Mouse (Mus musculus) erythroblast, embryonic 14.5 days (primary cell): Measurements from ENCODE around the gene Tsc22d4. TPM values are rescaled to one million over a fixed set of nuclear protein-coding genes. Genes with fewer than 3 reads are reported as not detected.
A peak's percentile ranks its signal among the peaks of the same experiment; 100 is the strongest.
"Not testable (repeated sequence)": the region's sequence is repeated elsewhere in the genome, so short reads cannot be mapped to it uniquely, and the experiment has no call there.

Experiments used
- H3K27me3 ChIP-seq: 2 replicates; pipeline ENCODE4 v1.6.1; 2012; ENCODE audit warnings: inconsistent platforms; ENCODE audit not compliant: control insufficient read depth
- H3K36me3 ChIP-seq: 2 replicates; pipeline ENCODE4 v1.6.1; 2012; ENCODE audit warnings: mild to moderate bottlenecking, inconsistent platforms; ENCODE audit not compliant: control insufficient read depth
- H3K4me1 ChIP-seq: 2 replicates; pipeline ENCODE4 v1.6.1; 2012; ENCODE audit warnings: inconsistent platforms; ENCODE audit not compliant: control insufficient read depth
- H3K4me3 ChIP-seq: replicated peaks from 2 replicates; pipeline ENCODE3; 2012; ENCODE audit warnings: moderate library complexity, mild to moderate bottlenecking, inconsistent platforms
- H3K9me3 ChIP-seq: 2 replicates; pipeline ENCODE4 v1.6.1; 2012; ENCODE audit warnings: low read length, inconsistent platforms, mixed read lengths; ENCODE audit not compliant: control insufficient read depth
- GATA1 ChIP-seq: IDR thresholded peaks from 2 replicates; pipeline ENCODE4 v1.6.1; 2012; ENCODE audit warnings: low read length, inconsistent platforms, mixed read lengths
- TAL1 ChIP-seq: IDR thresholded peaks from 3 replicates; pipeline ENCODE4 v1.6.1; 2012; ENCODE audit warnings: low read length, inconsistent platforms, mixed read lengths
- polyA plus RNA-seq: library from polyadenylated mRNA; stranded (reverse); fragments of >175 nt; gene quantifications from 2 replicates; pipeline ENCODE4 v1.2.3, GENCODE M21; 2012

Tsc22d4 gene
- polyA plus RNA-seq, 1 experiment = 53.9 TPM

GRCm38 (mm10) chr5:137748130-137748770 is 2.7 kb downstream of the Tsc22d4 start:
- TF ChIP-seq TAL1 (no peak), GATA1 (no peak)
- Histone ChIP-seq H3K4me3 (peak overlapping the region; percentile 84), H3K9me3 (no peaks in the 10 kb centered on the region), H3K4me1 (peaks cover 66% of the 10 kb centered on the region), H3K36me3 (peaks cover 55% of the 10 kb centered on the region), H3K27me3 (no peaks in the 10 kb centered on the region)

- TF ChIP-seq TAL1 (no peak), GATA1 (no peak)
- H3K27me3 ChIP-seq = no peaks in the 10 kb centered on the region
- no peaks in the 10 kb centered on the region for H3K9me3 ChIP-seq
- peaks cover 70% of the 10 kb centered on the region for H3K4me1 ChIP-seq
- peaks cover 65% of the 10 kb centered on the region for H3K36me3 ChIP-seq
- H3K4me3 ChIP-seq = peak overlapping the region; percentile 84
Observed at GRCm38 (mm10) chr5:137749196-137749836, 3.8 kb downstream of the Tsc22d4 start.

- H3K9me3 ChIP-seq, H3K4me3 ChIP-seq, H3K27me3 ChIP-seq: not testable (repeated sequence)
- Histone ChIP-seq H3K36me3 (peaks cover 72% of the 10 kb centered on the region), H3K4me1 (peaks cover 61% of the 10 kb centered on the region)
Observed at GRCm38 (mm10) chr5:137750212-137750611, 4.7 kb downstream of the Tsc22d4 start.

- Histone ChIP-seq H3K9me3 (no peaks in the 10 kb centered on the region), H3K4me3 (no peak overlapping the region), H3K27me3 (no peaks in the 10 kb centered on the region), H3K36me3 (peaks cover 83% of the 10 kb centered on the region), H3K4me1 (peaks cover 61% of the 10 kb centered on the region)
- no peak for TF ChIP-seq TAL1
- TF ChIP-seq GATA1 = no peak
Observed at GRCm38 (mm10) chr5:137751221-137751887, 5.8 kb downstream of the Tsc22d4 start.

GRCm38 (mm10) chr5:137751988-137752387 is 6.5 kb downstream of the Tsc22d4 start:
- no peak for TF ChIP-seq TAL1
- no peak for TF ChIP-seq GATA1
- Histone ChIP-seq H3K36me3 (peaks cover 89% of the 10 kb centered on the region), H3K27me3 (no peaks in the 10 kb centered on the region), H3K9me3 (no peaks in the 10 kb centered on the region), H3K4me3 (no peak overlapping the region), H3K4me1 (peaks cover 64% of the 10 kb centered on the region)

- H3K4me1 ChIP-seq = peaks cover 62% of the 10 kb centered on the region
- peaks cover 93% of the 10 kb centered on the region for H3K36me3 ChIP-seq
- no peaks in the 10 kb centered on the region for H3K27me3 ChIP-seq
- TF ChIP-seq GATA1 (no peak), TAL1 (no peak)
- no peak overlapping the region for H3K4me3 ChIP-seq
- no peaks in the 10 kb centered on the region for H3K9me3 ChIP-seq
Observed at GRCm38 (mm10) chr5:137753111-137753832, 7.7 kb downstream of the Tsc22d4 start.

GRCm38 (mm10) chr5:137755425-137755824 is 9.9 kb downstream of the Tsc22d4 start:
- no peak for TF ChIP-seq TAL1
- TF ChIP-seq GATA1 = no peak
- H3K9me3 ChIP-seq = no peaks in the 10 kb centered on the region
- H3K4me3 ChIP-seq = no peak overlapping the region
- H3K4me1 ChIP-seq = peaks cover 60% of the 10 kb centered on the region
- peaks cover 96% of the 10 kb centered on the region for H3K36me3 ChIP-seq
- no peaks in the 10 kb centered on the region for H3K27me3 ChIP-seq

GRCm38 (mm10) chr5:137756106-137756505 is 10.6 kb downstream of the Tsc22d4 start:
- TF ChIP-seq TAL1 = no peak
- no peak for TF ChIP-seq GATA1
- Histone ChIP-seq H3K4me1 (peaks cover 57% of the 10 kb centered on the region), H3K27me3 (no peaks in the 10 kb centered on the region), H3K9me3 (no peaks in the 10 kb centered on the region), H3K4me3 (no peak overlapping the region), H3K36me3 (peaks cover 91% of the 10 kb centered on the region)
